Mouse (Mus musculus): Measurements from ENCODE around the gene AC124502.3.
A peak's percentile ranks its signal among the peaks of the same experiment; 100 is the strongest.

GRCm38 (mm10) chr19:5038709-5039156 lies at the start of gene AC124502.3, which contains the start of gene B4gat1:
- TF ChIP-seq CTCF (IDR thresholded peaks at IDR 0.05): peak; percentile 67
- TF ChIP-seq EP300 (IDR thresholded peaks at IDR 0.05): no peak
